In the genomic region with DNA sequence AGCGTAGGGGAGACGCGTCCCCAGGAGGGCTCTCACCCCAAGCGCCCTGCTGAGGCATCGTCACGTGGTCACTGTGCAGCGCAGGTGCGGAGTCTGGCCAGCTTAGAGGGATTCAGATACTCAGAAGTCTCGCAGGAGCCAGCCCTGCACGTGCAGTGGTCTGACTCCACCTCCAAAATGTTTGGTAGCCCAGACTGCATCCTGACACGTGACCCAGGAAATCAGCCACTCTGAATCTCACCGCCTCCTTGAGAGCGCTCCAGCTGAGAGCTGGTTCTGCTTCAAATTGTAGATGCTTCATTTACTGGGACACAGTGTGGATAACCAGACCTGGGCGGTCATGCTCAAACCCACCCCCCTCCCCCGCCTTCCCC, we compare ENCODE assay signal across 8 mouse cellular contexts.
DNase-seq lines count a peak whose midpoint lies in the region; ATAC-seq and TF ChIP-seq lines count a peak whose summit lies in the region.

No protein-coding gene starts in this region.

- no peaks in the 10 kb centered on the region for H3K9me3 ChIP-seq in hindbrain, embryonic 16.5 days (ENCODE audit: control insufficient read depth, low read length)

- H3K27ac ChIP-seq in cortical plate, adult 2 months (ENCODE audit: insufficient read depth, low read length) = peak overlapping the region; percentile 17; the same call in 1 of the 2 replicates
- H3K27ac ChIP-seq in hindbrain, embryonic 16.5 days (ENCODE audit: low read depth, low read length) = peak overlapping the region; percentile 83

- peak; percentile 97 for ATAC-seq in hindbrain, embryonic 16.5 days

- no peaks in the 10 kb centered on the region for H3K36me3 ChIP-seq in hindbrain, embryonic 16.5 days (ENCODE audit: control insufficient read depth, insufficient read depth, low read length)

- H3K4me1 ChIP-seq in cortical plate, adult 2 months (ENCODE audit: control insufficient read depth, insufficient read depth, low read length) = peaks cover 11% of the 10 kb centered on the region
- H3K4me1 ChIP-seq in hindbrain, embryonic 16.5 days (ENCODE audit: control insufficient read depth, insufficient read depth, low read depth, low read length) = peaks cover 23% of the 10 kb centered on the region

- DNase-seq in adrenal gland, adult (ENCODE audit: inconsistent age in 2 of 2, low spot score in 1 of 2) = peak; percentile 32 to 73
- DNase-seq in gastrocnemius, postnatal 10 days = peak; percentile 65
- DNase-seq in left cerebral cortex, adult 11 months (ENCODE audit: low spot score) = peak; percentile 74
- peak; percentile 86 for DNase-seq in lung, postnatal 10 days
- peak; percentile 89 for DNase-seq in retina, postnatal 1 day
- peak; percentile 43 for DNase-seq in yolk sac, embryonic 10.5 days (ENCODE audit: low spot score)

- H3K4me3 ChIP-seq in cortical plate, adult 2 months (ENCODE audit: insufficient read depth, low read length) = 0 out of 2 replicates have a peak overlapping the region, but pooled peaks have one; percentile 1
- peak overlapping the region; percentile 35 for H3K4me3 ChIP-seq in hindbrain, embryonic 16.5 days (ENCODE audit: low read length)

- peak overlapping the region; percentile 83 for H3K4me2 ChIP-seq in hindbrain, embryonic 16.5 days (ENCODE audit: low read length)

- no peak for TF ChIP-seq CTCF in cortical plate, adult 2 months (IDR thresholded peaks at IDR 0.05; ENCODE audit: extremely low read depth, insufficient read depth, low read length)

- H3K9ac ChIP-seq in hindbrain, embryonic 16.5 days (ENCODE audit: low read depth, low read length) = peak overlapping the region; percentile 61

- under 1% methylated on average over 15 of the region's 15 CpGs for WGBS in hindbrain, embryonic 16.5 days

- H3K27me3 ChIP-seq in hindbrain, embryonic 16.5 days (replicated peaks; ENCODE audit: control insufficient read depth, insufficient read depth, low read length) = no peaks in the 10 kb centered on the region

- TF ChIP-seq POLR2A in cortical plate, adult 2 months (IDR thresholded peaks at IDR 0.05; ENCODE audit: extremely low read depth, insufficient read depth, low read length) = peak; percentile 31; the same call in 1 of the 2 replicates

Comparison
In these comparisons a context has a peak if more than half of its experiments do, and no peak if none do; other contexts are left out.
1. Peak in every context shown above with its lines: DNase-seq, ATAC-seq, H3K4me3 ChIP-seq and H3K27ac ChIP-seq.